Mouse (Mus musculus) embryonic fibroblast, embryonic 13.5 days (primary cell): Measurements from ENCODE around the gene Hnrnpa1.

ENCODE experiments used
- CTCF ChIP-seq: IDR thresholded peaks from 2 replicates; pipeline ENCODE4 v1.5.1; 2011; ENCODE audit warnings: mild to moderate bottlenecking, control low read depth, low read length, moderate library complexity, borderline replicate concordance; ENCODE audit not compliant: insufficient read depth
- POLR2A ChIP-seq: IDR thresholded peaks from 2 replicates; pipeline ENCODE4 v1.6.1; 2011; ENCODE audit warnings: low read depth, mild to moderate bottlenecking, control low read depth, low read length, moderate library complexity

GRCm38 (mm10) chr15:103252660-103253059 lies 12.4 kb downstream of the Hnrnpa1 start:
- TF ChIP-seq CTCF (no peak), POLR2A (no peak)
